Mouse (Mus musculus): ENCODE measurements at regions not wholly inside any gene's neighbourhood (a gene's known extent, or its start where the extent isn't known, plus 50 kb on each side); places are given as distances from the start of the nearest gene placed in this dataset.

GRCm38 (mm10) chr7:70930911-70931310 is 420.4 kb downstream of the Gm10295 start:
- ATAC-seq (ENCODE audit: low FRiP score, low read depth) (no peak), DNase-seq (ENCODE audit: low spot score) (no peak)
- 20% methylated on average over 6 of the region's 6 CpGs for WGBS
- Histone ChIP-seq H3K36me3 (ENCODE audit: control insufficient read depth, insufficient read depth, low read length) (no peaks in the 10 kb centered on the region), H3K4me3 (replicated peaks; ENCODE audit: low read length) (no peak overlapping the region), H3K4me2 (replicated peaks; ENCODE audit: low read depth, low read length, severe bottlenecking) (no peak overlapping the region), H3K27ac (replicated peaks; ENCODE audit: low read depth, low read length) (no peak overlapping the region), H3K27me3 (ENCODE audit: control insufficient read depth, insufficient read depth, low read length) (no peaks in the 10 kb centered on the region), H3K4me1 (ENCODE audit: control insufficient read depth, insufficient read depth, low read length) (no peaks in the 10 kb centered on the region), H3K9me3 (ENCODE audit: control insufficient read depth, low read length) (no peaks in the 10 kb centered on the region), H3K9ac (ENCODE audit: low read depth, low read length, severe bottlenecking) (no peak overlapping the region)
- no peak for TF ChIP-seq POLR2A (IDR thresholded peaks at IDR 0.05; ENCODE audit: borderline replicate concordance, extremely low read depth, insufficient read depth, insufficient read length)

GRCm38 (mm10) chr7:70929935-70930334 is 421.4 kb downstream of the Gm10295 start:
- H3K4me3 ChIP-seq (replicated peaks; ENCODE audit: low read length), result no peak overlapping the region
- TF ChIP-seq POLR2A (IDR thresholded peaks at IDR 0.05; ENCODE audit: borderline replicate concordance, extremely low read depth, insufficient read depth, insufficient read length), result no peak
- 62% methylated on average over 11 of the region's 11 CpGs for WGBS
- H3K9ac ChIP-seq (ENCODE audit: low read depth, low read length, severe bottlenecking), result no peak overlapping the region
- H3K27ac ChIP-seq (replicated peaks; ENCODE audit: low read depth, low read length), result no peak overlapping the region
- ATAC-seq (ENCODE audit: low FRiP score, low read depth) (no peak), DNase-seq (ENCODE audit: low spot score) (no peak)
- H3K4me2 ChIP-seq (replicated peaks; ENCODE audit: low read depth, low read length, severe bottlenecking), result no peak overlapping the region
- no peaks in the 10 kb centered on the region for H3K27me3 ChIP-seq (ENCODE audit: control insufficient read depth, insufficient read depth, low read length)
- no peaks in the 10 kb centered on the region for H3K36me3 ChIP-seq (ENCODE audit: control insufficient read depth, insufficient read depth, low read length)
- no peaks in the 10 kb centered on the region for H3K4me1 ChIP-seq (ENCODE audit: control insufficient read depth, insufficient read depth, low read length)
- no peaks in the 10 kb centered on the region for H3K9me3 ChIP-seq (ENCODE audit: control insufficient read depth, low read length)

GRCm38 (mm10) chr7:70928001-70928400 is 423.3 kb downstream of the Gm10295 start:
- ATAC-seq (ENCODE audit: low FRiP score, low read depth) (no peak), DNase-seq (ENCODE audit: low spot score) (no peak)
- Histone ChIP-seq H3K4me2 (replicated peaks; ENCODE audit: low read depth, low read length, severe bottlenecking) (no peak overlapping the region), H3K4me1 (ENCODE audit: control insufficient read depth, insufficient read depth, low read length) (no peaks in the 10 kb centered on the region), H3K9ac (ENCODE audit: low read depth, low read length, severe bottlenecking) (no peak overlapping the region), H3K9me3 (ENCODE audit: control insufficient read depth, low read length) (no peaks in the 10 kb centered on the region), H3K27me3 (ENCODE audit: control insufficient read depth, insufficient read depth, low read length) (no peaks in the 10 kb centered on the region), H3K36me3 (ENCODE audit: control insufficient read depth, insufficient read depth, low read length) (no peaks in the 10 kb centered on the region), H3K27ac (replicated peaks; ENCODE audit: low read depth, low read length) (no peak overlapping the region), H3K4me3 (replicated peaks; ENCODE audit: low read length) (no peak overlapping the region)
- no peak for TF ChIP-seq POLR2A (IDR thresholded peaks at IDR 0.05; ENCODE audit: borderline replicate concordance, extremely low read depth, insufficient read depth, insufficient read length)
- 44% methylated on average over 3 of the region's 3 CpGs for WGBS

GRCm38 (mm10) chr7:70917016-70917415 is 434.3 kb downstream of the Gm10295 start:
- ATAC-seq (ENCODE audit: low FRiP score, low read depth), result no peak
- WGBS, result 32% methylated on average over 4 of the region's 4 CpGs

GRCm38 (mm10) chr7:70908921-70909320 is 442.4 kb downstream of the Gm10295 start:
- ATAC-seq (ENCODE audit: low FRiP score, low read depth), result no peak
- H3K9ac ChIP-seq (ENCODE audit: low read depth, low read length, severe bottlenecking), result no peak overlapping the region
- no peak overlapping the region for H3K4me2 ChIP-seq (replicated peaks; ENCODE audit: low read depth, low read length, severe bottlenecking)
- no peak overlapping the region for H3K27ac ChIP-seq (replicated peaks; ENCODE audit: low read depth, low read length)
- H3K4me1 ChIP-seq (ENCODE audit: control insufficient read depth, insufficient read depth, low read length), result no peaks in the 10 kb centered on the region
- WGBS, result 16% methylated on average over 3 of the region's 3 CpGs
- TF ChIP-seq POLR2A (IDR thresholded peaks at IDR 0.05; ENCODE audit: borderline replicate concordance, extremely low read depth, insufficient read depth, insufficient read length), result no peak
- no peak for DNase-seq (ENCODE audit: low spot score)
- no peaks in the 10 kb centered on the region for H3K9me3 ChIP-seq (ENCODE audit: control insufficient read depth, low read length)
- no peaks in the 10 kb centered on the region for H3K36me3 ChIP-seq (ENCODE audit: control insufficient read depth, insufficient read depth, low read length)
- H3K4me3 ChIP-seq (replicated peaks; ENCODE audit: low read length), result no peak overlapping the region
- H3K27me3 ChIP-seq (ENCODE audit: control insufficient read depth, insufficient read depth, low read length), result no peaks in the 10 kb centered on the region

More at GRCm38 (mm10) chr7:70917016-70917415, 434.3 kb downstream of the Gm10295 start:
- DNase-seq (ENCODE audit: low spot score), result no peak
- no peaks in the 10 kb centered on the region for H3K4me1 ChIP-seq (ENCODE audit: control insufficient read depth, insufficient read depth, low read length)
- H3K36me3 ChIP-seq (ENCODE audit: control insufficient read depth, insufficient read depth, low read length), result no peaks in the 10 kb centered on the region
- H3K9me3 ChIP-seq (ENCODE audit: control insufficient read depth, low read length), result no peaks in the 10 kb centered on the region
- H3K9ac ChIP-seq (ENCODE audit: low read depth, low read length, severe bottlenecking), result no peak overlapping the region
- no peak overlapping the region for H3K4me2 ChIP-seq (replicated peaks; ENCODE audit: low read depth, low read length, severe bottlenecking)
- no peak for TF ChIP-seq POLR2A (IDR thresholded peaks at IDR 0.05; ENCODE audit: borderline replicate concordance, extremely low read depth, insufficient read depth, insufficient read length)
- no peak overlapping the region for H3K27ac ChIP-seq (replicated peaks; ENCODE audit: low read depth, low read length)
- H3K4me3 ChIP-seq (replicated peaks; ENCODE audit: low read length), result no peak overlapping the region
- no peaks in the 10 kb centered on the region for H3K27me3 ChIP-seq (ENCODE audit: control insufficient read depth, insufficient read depth, low read length)

GRCm38 (mm10) chr7:70891700-70892099 is 459.6 kb downstream of the Gm10295 start:
- H3K27ac ChIP-seq (replicated peaks; ENCODE audit: low read depth, low read length), result no peak overlapping the region
- H3K4me3 ChIP-seq (replicated peaks; ENCODE audit: low read length), result no peak overlapping the region
- WGBS, result 83% methylated on average over 2 of the region's 2 CpGs
- no peaks in the 10 kb centered on the region for H3K27me3 ChIP-seq (ENCODE audit: control insufficient read depth, insufficient read depth, low read length)
- H3K36me3 ChIP-seq (ENCODE audit: control insufficient read depth, insufficient read depth, low read length), result no peaks in the 10 kb centered on the region
- H3K9me3 ChIP-seq (ENCODE audit: control insufficient read depth, low read length), result no peaks in the 10 kb centered on the region
- H3K4me1 ChIP-seq (ENCODE audit: control insufficient read depth, insufficient read depth, low read length), result no peaks in the 10 kb centered on the region
- TF ChIP-seq POLR2A (IDR thresholded peaks at IDR 0.05; ENCODE audit: borderline replicate concordance, extremely low read depth, insufficient read depth, insufficient read length), result no peak
- DNase-seq (ENCODE audit: low spot score) (no peak), ATAC-seq (ENCODE audit: low FRiP score, low read depth) (no peak)
- no peak overlapping the region for H3K4me2 ChIP-seq (replicated peaks; ENCODE audit: low read depth, low read length, severe bottlenecking)
- no peak overlapping the region for H3K9ac ChIP-seq (ENCODE audit: low read depth, low read length, severe bottlenecking)

Data from limb, embryonic 14.5 days (tissue).